Mouse (Mus musculus): Measurements from ENCODE around the gene Kif6. TPM values are rescaled to one million over a fixed set of nuclear protein-coding genes. Genes with fewer than 3 reads are reported as not detected.

Kif6 gene
- polyA plus RNA-seq, 1 experiment from 2014 or later: 3.1 TPM

GRCm38 (mm10) chr17:49824142-49824840 is 209.4 kb downstream of the Kif6 start:
- Histone ChIP-seq H3K4me3 (ENCODE audit: low read depth, low read length) (no peak overlapping the region), H3K4me1 (ENCODE audit: control insufficient read depth, insufficient read depth, low read length) (no peaks in the 10 kb centered on the region), H3K27ac (replicated peaks; ENCODE audit: low read depth, low read length) (no peak overlapping the region), H3K4me2 (ENCODE audit: low read depth, low read length) (no peak overlapping the region), H3K36me3 (replicated peaks; ENCODE audit: control insufficient read depth, insufficient read depth, low read depth, low read length) (no peaks in the 10 kb centered on the region), H3K9me3 (replicated peaks; ENCODE audit: control insufficient read depth, low read length) (no peaks in the 10 kb centered on the region), H3K9ac (replicated peaks; ENCODE audit: low read length) (no peak overlapping the region), H3K27me3 (ENCODE audit: control insufficient read depth, insufficient read depth, low read length) (no peaks in the 10 kb centered on the region)
- ATAC-seq (replicated peaks; ENCODE audit: insufficient number of reproducible peaks, low FRiP score, low TSS enrichment, low read depth) (no peak), DNase-seq (ENCODE audit: low spot score) (no peak)
- 44% methylated on average over 6 of the region's 6 CpGs for WGBS

- Histone ChIP-seq H3K27me3 (ENCODE audit: control insufficient read depth, insufficient read depth, low read length) (no peaks in the 10 kb centered on the region), H3K36me3 (replicated peaks; ENCODE audit: control insufficient read depth, insufficient read depth, low read depth, low read length) (no peaks in the 10 kb centered on the region), H3K9me3 (replicated peaks; ENCODE audit: control insufficient read depth, low read length) (no peaks in the 10 kb centered on the region), H3K4me1 (ENCODE audit: control insufficient read depth, insufficient read depth, low read length) (no peaks in the 10 kb centered on the region), H3K27ac (replicated peaks; ENCODE audit: low read depth, low read length) (no peak overlapping the region), H3K4me3 (ENCODE audit: low read depth, low read length) (no peak overlapping the region), H3K9ac (replicated peaks; ENCODE audit: low read length) (no peak overlapping the region), H3K4me2 (ENCODE audit: low read depth, low read length) (no peak overlapping the region)
- ATAC-seq (replicated peaks; ENCODE audit: insufficient number of reproducible peaks, low FRiP score, low TSS enrichment, low read depth) (no peak), DNase-seq (ENCODE audit: low spot score) (no peak)
- 71% methylated on average over 7 of the region's 7 CpGs for WGBS
Observed at GRCm38 (mm10) chr17:49824841-49825450, 210.0 kb downstream of the Kif6 start.

DNA sequence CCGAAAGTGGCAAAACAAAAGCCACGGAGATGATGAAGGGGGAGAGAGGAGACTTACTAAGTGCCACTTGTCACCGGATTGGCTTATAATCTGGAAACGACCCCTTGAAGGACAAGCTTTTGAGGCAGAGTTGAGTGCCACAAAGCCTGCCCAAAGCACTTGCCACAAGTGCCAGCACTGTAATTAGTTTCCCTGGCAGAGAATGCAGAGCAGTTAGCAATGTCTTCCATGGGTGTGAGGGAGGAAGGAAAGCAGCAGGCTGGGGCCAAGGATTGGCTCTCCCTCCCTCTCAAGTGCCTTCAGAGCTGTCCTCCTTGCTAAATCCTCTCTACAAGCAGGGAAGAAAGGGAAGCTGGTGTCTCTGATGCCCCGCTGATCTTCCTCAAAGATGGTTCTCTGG is 210.9 kb downstream of the Kif6 start:
- Histone ChIP-seq H3K9ac (replicated peaks; ENCODE audit: low read length) (no peak overlapping the region), H3K9me3 (replicated peaks; ENCODE audit: control insufficient read depth, low read length) (no peaks in the 10 kb centered on the region), H3K27ac (replicated peaks; ENCODE audit: low read depth, low read length) (no peak overlapping the region), H3K4me1 (ENCODE audit: control insufficient read depth, insufficient read depth, low read length) (no peaks in the 10 kb centered on the region), H3K27me3 (ENCODE audit: control insufficient read depth, insufficient read depth, low read length) (no peaks in the 10 kb centered on the region), H3K36me3 (replicated peaks; ENCODE audit: control insufficient read depth, insufficient read depth, low read depth, low read length) (no peaks in the 10 kb centered on the region), H3K4me2 (ENCODE audit: low read depth, low read length) (no peak overlapping the region), H3K4me3 (ENCODE audit: low read depth, low read length) (no peak overlapping the region)
- WGBS: 84% methylated on average over 5 of the region's 5 CpGs
- DNase-seq (ENCODE audit: low spot score) (no peak), ATAC-seq (replicated peaks; ENCODE audit: insufficient number of reproducible peaks, low FRiP score, low TSS enrichment, low read depth) (no peak)

- no peak overlapping the region for H3K9ac ChIP-seq (replicated peaks; ENCODE audit: low read length)
- H3K27me3 ChIP-seq (ENCODE audit: control insufficient read depth, insufficient read depth, low read length): no peaks in the 10 kb centered on the region
- H3K9me3 ChIP-seq (replicated peaks; ENCODE audit: control insufficient read depth, low read length): no peaks in the 10 kb centered on the region
- no peaks in the 10 kb centered on the region for H3K36me3 ChIP-seq (replicated peaks; ENCODE audit: control insufficient read depth, insufficient read depth, low read depth, low read length)
- H3K4me1 ChIP-seq (ENCODE audit: control insufficient read depth, insufficient read depth, low read length): 0 out of 2 replicates have a peak, but pooled peaks cover 4% of the 10 kb centered on the region
- no peak overlapping the region for H3K4me3 ChIP-seq (ENCODE audit: low read depth, low read length)
- ATAC-seq (replicated peaks; ENCODE audit: insufficient number of reproducible peaks, low FRiP score, low TSS enrichment, low read depth): no peak
- DNase-seq (ENCODE audit: low spot score): peak; percentile 56
- WGBS: 29% methylated on average over 3 of the region's 3 CpGs
- H3K4me2 ChIP-seq (ENCODE audit: low read depth, low read length): no peak overlapping the region
- H3K27ac ChIP-seq (replicated peaks; ENCODE audit: low read depth, low read length): no peak overlapping the region
Observed at GRCm38 (mm10) chr17:49831745-49832144, 216.8 kb downstream of the Kif6 start.

DNA sequence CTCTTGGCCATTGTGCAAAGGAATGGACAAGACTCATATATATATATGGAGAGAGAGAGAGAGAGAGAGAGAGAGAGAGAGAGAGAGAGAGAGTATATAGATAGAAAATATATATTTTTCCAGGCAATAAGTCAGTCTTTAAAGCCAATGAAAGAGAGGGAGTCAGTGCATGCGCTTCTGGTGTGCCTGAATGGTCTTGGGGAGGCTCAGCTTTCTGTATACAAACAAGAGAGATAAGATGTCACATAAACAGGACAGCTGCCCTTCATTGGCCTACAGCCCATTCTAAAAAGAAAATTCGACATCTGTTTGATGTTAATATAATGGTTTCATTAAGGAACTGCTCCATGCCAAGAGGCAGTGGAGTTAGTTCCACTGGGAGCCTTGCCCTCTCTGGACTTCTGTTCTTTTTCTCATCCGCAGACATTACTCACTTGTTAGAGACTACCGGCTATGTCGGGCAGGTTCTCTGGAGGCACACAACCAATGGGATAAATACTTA is 219.2 kb downstream of the Kif6 start:
- Histone ChIP-seq H3K9me3 (replicated peaks; ENCODE audit: control insufficient read depth, low read length) (no peaks in the 10 kb centered on the region), H3K27ac (replicated peaks; ENCODE audit: low read depth, low read length) (no peak overlapping the region), H3K27me3 (ENCODE audit: control insufficient read depth, insufficient read depth, low read length) (no peaks in the 10 kb centered on the region), H3K36me3 (replicated peaks; ENCODE audit: control insufficient read depth, insufficient read depth, low read depth, low read length) (no peaks in the 10 kb centered on the region), H3K4me1 (ENCODE audit: control insufficient read depth, insufficient read depth, low read length) (0 out of 2 replicates have a peak, but pooled peaks cover 4% of the 10 kb centered on the region), H3K4me3 (ENCODE audit: low read depth, low read length) (no peak overlapping the region), H3K4me2 (ENCODE audit: low read depth, low read length) (no peak overlapping the region), H3K9ac (replicated peaks; ENCODE audit: low read length) (no peak overlapping the region)
- no peak for ATAC-seq (replicated peaks; ENCODE audit: insufficient number of reproducible peaks, low FRiP score, low TSS enrichment, low read depth)
- DNase-seq (ENCODE audit: low spot score): peak; percentile 6
- 63% methylated on average over 5 of the region's 5 CpGs for WGBS

GRCm38 (mm10) chr17:49837417-49837816 is 222.5 kb downstream of the Kif6 start:
- no peaks in the 10 kb centered on the region for H3K4me1 ChIP-seq (ENCODE audit: control insufficient read depth, insufficient read depth, low read length)
- 70% methylated on average over 5 of the region's 5 CpGs for WGBS
- DNase-seq (ENCODE audit: low spot score) (no peak), ATAC-seq (replicated peaks; ENCODE audit: insufficient number of reproducible peaks, low FRiP score, low TSS enrichment, low read depth) (no peak)
- H3K36me3 ChIP-seq (replicated peaks; ENCODE audit: control insufficient read depth, insufficient read depth, low read depth, low read length): no peaks in the 10 kb centered on the region
- no peak overlapping the region for H3K9ac ChIP-seq (replicated peaks; ENCODE audit: low read length)
- H3K4me3 ChIP-seq (ENCODE audit: low read depth, low read length): no peak overlapping the region
- H3K9me3 ChIP-seq (replicated peaks; ENCODE audit: control insufficient read depth, low read length): no peaks in the 10 kb centered on the region
- H3K27ac ChIP-seq (replicated peaks; ENCODE audit: low read depth, low read length): no peak overlapping the region
- no peaks in the 10 kb centered on the region for H3K27me3 ChIP-seq (ENCODE audit: control insufficient read depth, insufficient read depth, low read length)
- no peak overlapping the region for H3K4me2 ChIP-seq (ENCODE audit: low read depth, low read length)

DNA sequence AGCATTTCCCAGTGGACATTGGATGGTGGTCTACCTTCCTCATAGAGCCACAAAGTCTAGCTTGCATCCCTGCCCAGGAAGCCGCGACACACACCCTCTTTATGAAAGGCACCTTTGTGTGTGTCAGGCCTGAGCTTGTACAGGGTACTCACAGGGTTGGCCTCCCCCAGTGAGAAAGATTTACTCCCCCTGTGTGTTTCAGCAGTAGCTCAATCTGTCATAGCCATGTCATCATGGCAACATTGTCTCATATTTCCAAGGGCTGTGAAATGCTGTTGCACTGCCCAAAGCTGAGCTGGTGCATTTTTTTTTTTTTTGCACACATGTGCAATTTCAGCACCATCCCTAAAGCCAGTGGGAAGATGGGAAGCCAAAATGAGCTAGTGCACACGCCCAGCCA is 224.3 kb downstream of the Kif6 start:
- 43% methylated on average over 3 of the region's 3 CpGs for WGBS

DNA sequence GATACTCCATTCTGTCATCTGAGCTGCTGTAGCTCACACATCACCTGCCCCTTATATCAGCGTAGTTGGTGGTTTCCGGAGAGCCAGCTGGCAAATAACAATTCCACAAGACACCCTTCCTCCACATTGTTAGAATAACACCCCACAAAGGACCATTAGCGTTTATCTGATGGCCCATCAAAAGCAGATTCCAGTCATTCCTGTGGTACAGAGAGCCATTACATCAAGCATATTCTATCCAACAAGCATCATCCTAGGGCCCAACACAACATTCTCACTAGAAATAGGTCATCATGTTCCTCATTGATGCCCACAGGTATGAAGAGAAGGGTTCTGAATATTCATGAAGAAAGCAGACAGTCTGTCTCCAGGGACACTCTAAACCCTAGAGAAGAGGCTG is 236.3 kb downstream of the Kif6 start:
- no peaks in the 10 kb centered on the region for H3K27me3 ChIP-seq (ENCODE audit: control insufficient read depth, insufficient read depth, low read length)
- H3K27ac ChIP-seq (replicated peaks; ENCODE audit: low read depth, low read length): no peak overlapping the region
- no peaks in the 10 kb centered on the region for H3K36me3 ChIP-seq (replicated peaks; ENCODE audit: control insufficient read depth, insufficient read depth, low read depth, low read length)
- no peak for ATAC-seq (replicated peaks; ENCODE audit: insufficient number of reproducible peaks, low FRiP score, low TSS enrichment, low read depth)
- no peak overlapping the region for H3K4me2 ChIP-seq (ENCODE audit: low read depth, low read length)
- no peak overlapping the region for H3K4me3 ChIP-seq (ENCODE audit: low read depth, low read length)
- 83% methylated on average over 3 of the region's 3 CpGs for WGBS
- no peak for DNase-seq (ENCODE audit: low spot score)
- no peaks in the 10 kb centered on the region for H3K9me3 ChIP-seq (replicated peaks; ENCODE audit: control insufficient read depth, low read length)
- 0 out of 2 replicates have a peak, but pooled peaks cover 3% of the 10 kb centered on the region for H3K4me1 ChIP-seq (ENCODE audit: control insufficient read depth, insufficient read depth, low read length)
- H3K9ac ChIP-seq (replicated peaks; ENCODE audit: low read length): no peak overlapping the region

More for the DNA sequence above, 224.3 kb downstream of the Kif6 start:
- no peak for DNase-seq (ENCODE audit: low spot score)
- H3K27ac ChIP-seq (replicated peaks; ENCODE audit: low read depth, low read length): no peak overlapping the region
- H3K36me3 ChIP-seq (replicated peaks; ENCODE audit: control insufficient read depth, insufficient read depth, low read depth, low read length): no peaks in the 10 kb centered on the region
- no peak overlapping the region for H3K4me2 ChIP-seq (ENCODE audit: low read depth, low read length)
- H3K9me3 ChIP-seq (replicated peaks; ENCODE audit: control insufficient read depth, low read length): no peaks in the 10 kb centered on the region
- H3K9ac ChIP-seq (replicated peaks; ENCODE audit: low read length): no peak overlapping the region
- no peak for ATAC-seq (replicated peaks; ENCODE audit: insufficient number of reproducible peaks, low FRiP score, low TSS enrichment, low read depth)
- no peaks in the 10 kb centered on the region for H3K27me3 ChIP-seq (ENCODE audit: control insufficient read depth, insufficient read depth, low read length)
- no peak overlapping the region for H3K4me3 ChIP-seq (ENCODE audit: low read depth, low read length)
- no peaks in the 10 kb centered on the region for H3K4me1 ChIP-seq (ENCODE audit: control insufficient read depth, insufficient read depth, low read length)

All from embryonic facial prominence, embryonic 11.5 days (tissue).